Mouse (Mus musculus): ENCODE data around the gene Vwa3b. TPM values are rescaled to one million over a fixed set of nuclear protein-coding genes. Genes with fewer than 3 reads are reported as not detected.

The Vwa3b gene
- polyA plus RNA-seq, 1 experiment from 2014 or later, result 0.52 TPM

GRCm38 (mm10) chr1:37042769-37043168, 16.4 kb downstream of the Vwa3b start:
- Histone ChIP-seq H3K36me3 (no peaks in the 10 kb centered on the region), H3K27ac (replicated peaks) (no peak overlapping the region), H3K9ac (no peak overlapping the region), H3K4me2 (no peak overlapping the region), H3K4me3 (no peak overlapping the region), H3K27me3 (no peaks in the 10 kb centered on the region), H3K4me1 (replicated peaks) (no peaks in the 10 kb centered on the region), H3K9me3 (no peaks in the 10 kb centered on the region)
- 85% methylated on average over 8 of the region's 8 CpGs for WGBS
- no peak for ATAC-seq (ENCODE audit: low read depth)

- H3K9ac ChIP-seq, result no peak overlapping the region
- H3K4me3 ChIP-seq, result no peak overlapping the region
- no peaks in the 10 kb centered on the region for H3K27me3 ChIP-seq
- no peak overlapping the region for H3K27ac ChIP-seq (replicated peaks)
- 0 out of 2 replicates have a peak, but pooled peaks cover 4% of the 10 kb centered on the region for H3K9me3 ChIP-seq
- no peak for ATAC-seq (ENCODE audit: low read depth)
- no peaks in the 10 kb centered on the region for H3K4me1 ChIP-seq (replicated peaks)
- H3K36me3 ChIP-seq, result no peaks in the 10 kb centered on the region
- 88% methylated on average over 3 of the region's 3 CpGs for WGBS
- H3K4me2 ChIP-seq, result no peak overlapping the region
Measured at GRCm38 (mm10) chr1:37043196-37043595, 16.8 kb downstream of the Vwa3b start.

- Histone ChIP-seq H3K4me1 (replicated peaks) (no peaks in the 10 kb centered on the region), H3K4me2 (no peak overlapping the region), H3K9me3 (0 out of 2 replicates have a peak, but pooled peaks cover 4% of the 10 kb centered on the region), H3K4me3 (no peak overlapping the region), H3K27me3 (no peaks in the 10 kb centered on the region), H3K9ac (no peak overlapping the region), H3K27ac (replicated peaks) (no peak overlapping the region), H3K36me3 (no peaks in the 10 kb centered on the region)
- ATAC-seq (ENCODE audit: low read depth), result no peak
- 78% methylated on average over 5 of the region's 5 CpGs for whole genome bisulfite sequencing
Measured at GRCm38 (mm10) chr1:37045472-37045871, 19.1 kb downstream of the Vwa3b start.

- H3K4me3 ChIP-seq, result no peak overlapping the region
- H3K36me3 ChIP-seq, result no peaks in the 10 kb centered on the region
- no peaks in the 10 kb centered on the region for H3K27me3 ChIP-seq
- H3K9ac ChIP-seq, result no peak overlapping the region
- H3K27ac ChIP-seq (replicated peaks), result no peak overlapping the region
- 35% methylated on average over 4 of the region's 4 CpGs for WGBS
- no peaks in the 10 kb centered on the region for H3K4me1 ChIP-seq (replicated peaks)
- ATAC-seq (ENCODE audit: low read depth), result no peak
- H3K9me3 ChIP-seq, result 0 out of 2 replicates have a peak, but pooled peaks cover 4% of the 10 kb centered on the region
- no peak overlapping the region for H3K4me2 ChIP-seq
Measured at GRCm38 (mm10) chr1:37049159-37049558, 22.8 kb downstream of the Vwa3b start.

- 84% methylated on average over 4 of the region's 4 CpGs for WGBS
- Histone ChIP-seq H3K4me3 (no peak overlapping the region), H3K27ac (replicated peaks) (no peak overlapping the region), H3K36me3 (no peaks in the 10 kb centered on the region), H3K4me1 (replicated peaks) (no peaks in the 10 kb centered on the region), H3K4me2 (no peak overlapping the region), H3K9ac (no peak overlapping the region), H3K27me3 (no peaks in the 10 kb centered on the region), H3K9me3 (no peaks in the 10 kb centered on the region)
- no peak for ATAC-seq (ENCODE audit: low read depth)
Measured at GRCm38 (mm10) chr1:37053691-37054090, 27.3 kb downstream of the Vwa3b start.

GRCm38 (mm10) chr1:37056831-37057561, 30.6 kb downstream of the Vwa3b start:
- H3K9ac ChIP-seq, result no peak overlapping the region
- H3K4me2 ChIP-seq, result no peak overlapping the region
- no peaks in the 10 kb centered on the region for H3K36me3 ChIP-seq
- whole genome bisulfite sequencing, result 80% methylated on average over 6 of the region's 6 CpGs
- no peaks in the 10 kb centered on the region for H3K4me1 ChIP-seq (replicated peaks)
- no peak for ATAC-seq (ENCODE audit: low read depth)
- no peak overlapping the region for H3K4me3 ChIP-seq
- H3K9me3 ChIP-seq, result no peaks in the 10 kb centered on the region
- no peak overlapping the region for H3K27ac ChIP-seq (replicated peaks)
- no peaks in the 10 kb centered on the region for H3K27me3 ChIP-seq

- 78% methylated on average over 5 of the region's 5 CpGs for WGBS
- Histone ChIP-seq H3K9ac (no peak overlapping the region), H3K9me3 (no peaks in the 10 kb centered on the region), H3K27ac (replicated peaks) (no peak overlapping the region), H3K27me3 (no peaks in the 10 kb centered on the region), H3K4me2 (no peak overlapping the region), H3K36me3 (no peaks in the 10 kb centered on the region), H3K4me1 (replicated peaks) (0 out of 2 replicates have a peak, but pooled peaks cover 7% of the 10 kb centered on the region), H3K4me3 (no peak overlapping the region)
- no peak for ATAC-seq (ENCODE audit: low read depth)
Measured at GRCm38 (mm10) chr1:37060856-37061255, 34.5 kb downstream of the Vwa3b start.

GRCm38 (mm10) chr1:37063053-37063452, 36.7 kb downstream of the Vwa3b start:
- 88% methylated on average over 5 of the region's 5 CpGs for WGBS
- no peak overlapping the region for H3K27ac ChIP-seq (replicated peaks)

GRCm38 (mm10) chr1:37063841-37064240, 37.4 kb downstream of the Vwa3b start:
- Histone ChIP-seq H3K9ac (no peak overlapping the region), H3K27me3 (no peaks in the 10 kb centered on the region), H3K4me2 (no peak overlapping the region), H3K4me3 (no peak overlapping the region), H3K27ac (replicated peaks) (no peak overlapping the region), H3K4me1 (replicated peaks) (0 out of 2 replicates have a peak, but pooled peaks cover 7% of the 10 kb centered on the region), H3K9me3 (no peaks in the 10 kb centered on the region), H3K36me3 (no peaks in the 10 kb centered on the region)
- no peak for ATAC-seq (ENCODE audit: low read depth)
- 62% methylated on average over 4 of the region's 4 CpGs for WGBS

More at GRCm38 (mm10) chr1:37063053-37063452, 36.7 kb downstream of the Vwa3b start:
- H3K27me3 ChIP-seq, result no peaks in the 10 kb centered on the region
- no peak for ATAC-seq (ENCODE audit: low read depth)
- 0 out of 2 replicates have a peak, but pooled peaks cover 7% of the 10 kb centered on the region for H3K4me1 ChIP-seq (replicated peaks)
- no peaks in the 10 kb centered on the region for H3K9me3 ChIP-seq
- H3K4me3 ChIP-seq, result no peak overlapping the region
- H3K9ac ChIP-seq, result no peak overlapping the region
- H3K4me2 ChIP-seq, result no peak overlapping the region
- no peaks in the 10 kb centered on the region for H3K36me3 ChIP-seq

- Histone ChIP-seq H3K4me2 (no peak overlapping the region), H3K27ac (replicated peaks) (no peak overlapping the region), H3K9me3 (no peaks in the 10 kb centered on the region), H3K4me3 (no peak overlapping the region), H3K36me3 (no peaks in the 10 kb centered on the region), H3K4me1 (replicated peaks) (0 out of 2 replicates have a peak, but pooled peaks cover 7% of the 10 kb centered on the region), H3K9ac (no peak overlapping the region), H3K27me3 (no peaks in the 10 kb centered on the region)
- no peak for ATAC-seq (ENCODE audit: low read depth)
- 90% methylated on average over 11 of the region's 11 CpGs for WGBS
Measured at GRCm38 (mm10) chr1:37065658-37066412, 39.4 kb downstream of the Vwa3b start.

GRCm38 (mm10) chr1:37075759-37076158, 49.4 kb downstream of the Vwa3b start:
- Histone ChIP-seq H3K36me3 (no peaks in the 10 kb centered on the region), H3K4me3 (no peak overlapping the region), H3K27me3 (no peaks in the 10 kb centered on the region), H3K9ac (no peak overlapping the region), H3K27ac (replicated peaks) (no peak overlapping the region), H3K4me2 (no peak overlapping the region), H3K9me3 (no peaks in the 10 kb centered on the region), H3K4me1 (replicated peaks) (no peaks in the 10 kb centered on the region)
- WGBS, result 92% methylated on average over 7 of the region's 7 CpGs
- no peak for ATAC-seq (ENCODE audit: low read depth)

- H3K36me3 ChIP-seq, result no peaks in the 10 kb centered on the region
- no peak overlapping the region for H3K4me3 ChIP-seq
- no peaks in the 10 kb centered on the region for H3K27me3 ChIP-seq
- H3K4me2 ChIP-seq, result no peak overlapping the region
- H3K4me1 ChIP-seq (replicated peaks), result peaks cover 12% of the 10 kb centered on the region
- no peaks in the 10 kb centered on the region for H3K9me3 ChIP-seq
- no peak for ATAC-seq (ENCODE audit: low read depth)
- H3K27ac ChIP-seq (replicated peaks), result no peak overlapping the region
- H3K9ac ChIP-seq, result no peak overlapping the region
- 86% methylated on average over 9 of the region's 9 CpGs for WGBS
Measured at GRCm38 (mm10) chr1:37077266-37077665, 50.9 kb downstream of the Vwa3b start.

All from neural tube, embryonic 13.5 days (tissue).